Mouse (Mus musculus) embryonic facial prominence, embryonic 12.5 days (tissue): ENCODE data around the gene Stx6. TPM values are rescaled to one million over a fixed set of nuclear protein-coding genes. Genes with fewer than 3 reads are reported as not detected.

Source experiments
- ATAC-seq: fragments of 200-750 bp; cut with Nextera tagmentation; 2 replicates; pipeline ENCODE4 v1.8.0; 2017; ENCODE audit not compliant: insufficient number of reproducible peaks, insufficient read depth, low FRiP score, low TSS enrichment
- H3K27ac ChIP-seq: fragments of 300-500 bp; sonication (generic); 2 replicates; pipeline ENCODE4 v1.5.1; 2016; ENCODE audit warnings: mild to moderate bottlenecking
- H3K27me3 ChIP-seq: fragments of 300-500 bp; sonication (generic); 2 replicates; pipeline ENCODE4 v1.6.1; 2016; ENCODE audit warnings: mild to moderate bottlenecking, moderate library complexity
- H3K36me3 ChIP-seq: fragments of 300-500 bp; sonication (generic); 2 replicates; pipeline ENCODE4 v1.6.1; 2016; ENCODE audit warnings: mild to moderate bottlenecking
- H3K4me1 ChIP-seq: fragments of 300-500 bp; sonication (generic); 2 replicates; pipeline ENCODE4 v1.6.1; 2016
- H3K4me2 ChIP-seq: fragments of 300-500 bp; sonication (generic); replicated peaks from 2 replicates; pipeline ENCODE4 v1.6.1; 2016; ENCODE audit warnings: mild to moderate bottlenecking, moderate library complexity
- H3K4me3 ChIP-seq: fragments of 300-500 bp; sonication (generic); 2 replicates; pipeline ENCODE4 v1.5.1; 2016; ENCODE audit warnings: mild to moderate bottlenecking
- H3K9ac ChIP-seq: fragments of 300-500 bp; sonication (generic); 2 replicates; pipeline ENCODE4 v1.6.1; 2016; ENCODE audit warnings: mild to moderate bottlenecking, moderate library complexity
- H3K9me3 ChIP-seq: fragments of 300-500 bp; sonication (generic); 2 replicates; pipeline ENCODE4 v1.6.1; 2016; ENCODE audit warnings: mild to moderate bottlenecking, moderate library complexity
- WGBS: fragments of 180-500 bp; shearing (Covaris S2); methylation state at CpG from one replicate; pipeline ENCODE4 v1.1.7; 2016; 5-methylcytosine and 5-hydroxymethylcytosine counted together
- polyA plus RNA-seq: library from polyadenylated mRNA; unstranded; fragments of >200 nt; fragmentation: Nextera tagmentation; extraction: Ambion mirVana; gene quantifications from 2 replicates; pipeline ENCODE4 v1.2.1, GENCODE M21; 2016

Stx6 gene
- polyA plus RNA-seq, 1 experiment from 2014 or later: 109 TPM

GRCm38 (mm10) chr1:155250531-155251135 is 92.1 kb downstream of the Stx6 start:
- no peak for ATAC-seq
- Histone ChIP-seq H3K4me1 (no peaks in the 10 kb centered on the region), H3K27me3 (peaks cover 2% of the 10 kb centered on the region; the same call in 1 of the 2 replicates), H3K4me2 (no peak overlapping the region), H3K36me3 (no peaks in the 10 kb centered on the region), H3K9ac (no peak overlapping the region), H3K4me3 (no peak overlapping the region), H3K27ac (no peak overlapping the region), H3K9me3 (no peaks in the 10 kb centered on the region)
- 37% methylated on average over 4 of the region's 4 CpGs for WGBS

- Histone ChIP-seq H3K9ac (no peak overlapping the region), H3K27ac (no peak overlapping the region), H3K27me3 (no peaks in the 10 kb centered on the region), H3K4me1 (no peaks in the 10 kb centered on the region), H3K4me3 (no peak overlapping the region), H3K9me3 (no peaks in the 10 kb centered on the region), H3K36me3 (no peaks in the 10 kb centered on the region), H3K4me2 (no peak overlapping the region)
- WGBS: 76% methylated on average over 5 of the region's 5 CpGs
- ATAC-seq: no peak
Observed at GRCm38 (mm10) chr1:155251596-155251995, 93.1 kb downstream of the Stx6 start.

GRCm38 (mm10) chr1:155252631-155253121 is 94.2 kb downstream of the Stx6 start:
- Histone ChIP-seq H3K36me3 (no peaks in the 10 kb centered on the region), H3K27ac (no peak overlapping the region), H3K4me1 (no peaks in the 10 kb centered on the region), H3K4me3 (no peak overlapping the region), H3K27me3 (no peaks in the 10 kb centered on the region), H3K4me2 (no peak overlapping the region), H3K9ac (no peak overlapping the region), H3K9me3 (no peaks in the 10 kb centered on the region)
- WGBS: 50% methylated on average over 6 of the region's 6 CpGs
- ATAC-seq: no peak

DNA sequence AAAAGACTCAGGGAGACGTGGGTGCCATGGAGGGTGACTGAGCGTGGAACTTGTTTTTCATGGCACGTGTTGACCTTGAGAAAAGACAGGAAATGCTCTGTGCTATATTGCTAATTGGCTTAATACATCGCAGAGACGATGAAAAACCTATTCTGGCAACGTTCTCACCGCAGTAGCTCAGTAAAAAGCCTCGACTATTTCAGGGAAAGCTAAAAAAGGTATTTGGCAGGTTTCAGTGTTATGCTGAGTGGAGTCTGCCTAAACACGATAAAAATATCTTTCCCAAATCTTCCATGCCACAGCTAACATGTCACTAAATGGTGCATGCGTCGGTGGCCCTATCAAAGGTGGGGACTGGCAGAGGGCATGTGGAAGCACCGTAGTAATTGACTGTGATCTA is 94.6 kb downstream of the Stx6 start:
- WGBS: 64% methylated on average over 12 of the region's 12 CpGs
- Histone ChIP-seq H3K4me2 (no peak overlapping the region), H3K27ac (no peak overlapping the region), H3K27me3 (no peaks in the 10 kb centered on the region), H3K36me3 (no peaks in the 10 kb centered on the region), H3K4me1 (no peaks in the 10 kb centered on the region), H3K9me3 (no peaks in the 10 kb centered on the region), H3K4me3 (no peak overlapping the region), H3K9ac (no peak overlapping the region)
- no peak for ATAC-seq

DNA sequence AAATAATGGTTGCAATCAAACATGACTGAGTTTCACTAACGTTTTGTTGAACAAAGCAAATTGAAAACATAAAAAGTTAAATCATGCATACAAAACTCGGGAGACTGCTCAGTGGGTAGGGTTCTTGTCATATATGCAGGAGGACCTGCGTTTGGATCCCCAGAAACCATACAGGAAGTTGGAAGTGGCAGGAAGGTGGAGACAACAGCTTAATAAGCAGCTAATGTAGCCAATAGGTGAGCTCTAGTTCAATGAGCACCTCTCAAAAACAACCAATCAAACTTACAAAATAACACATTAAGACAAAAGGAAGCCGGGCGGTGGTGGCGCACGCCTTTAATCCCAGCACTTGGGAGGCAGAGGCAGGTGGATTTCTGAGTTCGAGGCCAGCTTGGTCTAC is 95.8 kb downstream of the Stx6 start:
- Histone ChIP-seq H3K9ac (no peak overlapping the region), H3K36me3 (no peaks in the 10 kb centered on the region), H3K27ac (no peak overlapping the region), H3K4me2 (no peak overlapping the region), H3K27me3 (no peaks in the 10 kb centered on the region), H3K4me3 (no peak overlapping the region), H3K9me3 (no peaks in the 10 kb centered on the region), H3K4me1 (no peaks in the 10 kb centered on the region)
- ATAC-seq: no peak
- WGBS: 81% methylated on average over 8 of the region's 8 CpGs

Other genes with a start within 250 kb of the Stx6 start
- 17.3 and 19.9 TPM in 2 replicates for gene Ier5, start 59.1 kb upstream of the Stx6 start, polyA plus RNA-seq
- 4.6 and 6.2 TPM in 2 replicates for gene Mr1, start 11.9 kb upstream of the Stx6 start, polyA plus RNA-seq
- gene BC034090, start 85.7 kb downstream of the Stx6 start, polyA plus RNA-seq: 6.8 and 6.9 TPM in 2 replicates